Mouse (Mus musculus): ENCODE measurements around the gene Slc35c2. TPM values are rescaled to one million over a fixed set of nuclear protein-coding genes. Genes with fewer than 3 reads are reported as not detected.
A peak's percentile ranks its signal among the peaks of the same experiment; 100 is the strongest.

Gene Slc35c2
- polyA plus RNA-seq, 1 experiment from 2014 or later: 65.6 TPM

GRCm38 (mm10) chr2:165286361-165287201 is 1.1 kb downstream of the Slc35c2 start:
- peaks cover 30% of the 10 kb centered on the region for H3K36me3 ChIP-seq
- H3K27ac ChIP-seq (replicated peaks): peak overlapping the region; percentile 92; the same call in 1 of the 2 replicates
- H3K4me2 ChIP-seq: peak overlapping the region; percentile 88
- ATAC-seq (ENCODE audit: low FRiP score): no peak
- H3K4me3 ChIP-seq (replicated peaks): peak overlapping the region; percentile 94
- no peaks in the 10 kb centered on the region for H3K27me3 ChIP-seq (replicated peaks)
- H3K9ac ChIP-seq (replicated peaks): peak overlapping the region; percentile 71
- no peaks in the 10 kb centered on the region for H3K9me3 ChIP-seq (replicated peaks)
- WGBS: 70% methylated on average over 18 of the region's 18 CpGs
- peaks cover 43% of the 10 kb centered on the region for H3K4me1 ChIP-seq

- ATAC-seq (ENCODE audit: low FRiP score): no peak
Measured at GRCm38 (mm10) chr2:165285621-165286020, 2.0 kb downstream of the Slc35c2 start.

GRCm38 (mm10) chr2:165285034-165285433 is 2.6 kb downstream of the Slc35c2 start:
- H3K27ac ChIP-seq (replicated peaks): no peak overlapping the region
- no peak overlapping the region for H3K9ac ChIP-seq (replicated peaks)
- peaks cover 43% of the 10 kb centered on the region for H3K4me1 ChIP-seq

More at GRCm38 (mm10) chr2:165285621-165286020, 2.0 kb downstream of the Slc35c2 start:
- Histone ChIP-seq H3K27ac (replicated peaks) (no peak overlapping the region), H3K9me3 (replicated peaks) (no peaks in the 10 kb centered on the region), H3K4me3 (replicated peaks) (no peak overlapping the region), H3K36me3 (peaks cover 27% of the 10 kb centered on the region), H3K9ac (replicated peaks) (0 out of 2 replicates have a peak overlapping the region, but pooled peaks have one; percentile 3), H3K4me1 (peaks cover 43% of the 10 kb centered on the region), H3K4me2 (no peak overlapping the region), H3K27me3 (replicated peaks) (no peaks in the 10 kb centered on the region)
- WGBS: 87% methylated on average over 8 of the region's 8 CpGs

GRCm38 (mm10) chr2:165284377-165284776 is 3.3 kb downstream of the Slc35c2 start:
- Histone ChIP-seq H3K4me1 (peaks cover 43% of the 10 kb centered on the region), H3K9ac (replicated peaks) (no peak overlapping the region), H3K4me2 (no peak overlapping the region), H3K9me3 (replicated peaks) (no peaks in the 10 kb centered on the region), H3K27me3 (replicated peaks) (no peaks in the 10 kb centered on the region), H3K27ac (replicated peaks) (no peak overlapping the region), H3K4me3 (replicated peaks) (no peak overlapping the region), H3K36me3 (peaks cover 17% of the 10 kb centered on the region)
- WGBS: 93% methylated on average over 7 of the region's 7 CpGs
- ATAC-seq (ENCODE audit: low FRiP score): no peak

More at GRCm38 (mm10) chr2:165285034-165285433, 2.6 kb downstream of the Slc35c2 start:
- H3K36me3 ChIP-seq: peaks cover 21% of the 10 kb centered on the region
- H3K4me3 ChIP-seq (replicated peaks): no peak overlapping the region
- H3K27me3 ChIP-seq (replicated peaks): no peaks in the 10 kb centered on the region
- H3K9me3 ChIP-seq (replicated peaks): no peaks in the 10 kb centered on the region
- H3K4me2 ChIP-seq: no peak overlapping the region
- ATAC-seq (ENCODE audit: low FRiP score): no peak
- 83% methylated on average over 3 of the region's 3 CpGs for WGBS

- H3K27me3 ChIP-seq (replicated peaks): no peaks in the 10 kb centered on the region
- H3K4me2 ChIP-seq: no peak overlapping the region
- H3K4me1 ChIP-seq: peaks cover 38% of the 10 kb centered on the region
- no peak overlapping the region for H3K4me3 ChIP-seq (replicated peaks)
- H3K9ac ChIP-seq (replicated peaks): no peak overlapping the region
- no peak for ATAC-seq (ENCODE audit: low FRiP score)
- H3K36me3 ChIP-seq: peaks cover 17% of the 10 kb centered on the region
- WGBS: 95% methylated on average over 3 of the region's 3 CpGs
- no peaks in the 10 kb centered on the region for H3K9me3 ChIP-seq (replicated peaks)
- H3K27ac ChIP-seq (replicated peaks): no peak overlapping the region
Measured at GRCm38 (mm10) chr2:165283644-165284043, 4.0 kb downstream of the Slc35c2 start.

GRCm38 (mm10) chr2:165281779-165282311 is 5.8 kb downstream of the Slc35c2 start:
- peaks cover 28% of the 10 kb centered on the region for H3K36me3 ChIP-seq
- no peak overlapping the region for H3K9ac ChIP-seq (replicated peaks)
- H3K4me2 ChIP-seq: no peak overlapping the region
- H3K27me3 ChIP-seq (replicated peaks): peaks cover 8% of the 10 kb centered on the region
- ATAC-seq (ENCODE audit: low FRiP score): no peak; the same call in 1 of the 2 replicates
- H3K4me3 ChIP-seq (replicated peaks): no peak overlapping the region
- H3K9me3 ChIP-seq (replicated peaks): no peaks in the 10 kb centered on the region
- H3K27ac ChIP-seq (replicated peaks): no peak overlapping the region
- WGBS: 58% methylated on average over 3 of the region's 6 CpGs
- H3K4me1 ChIP-seq: peaks cover 24% of the 10 kb centered on the region

- Histone ChIP-seq H3K4me2 (no peak overlapping the region), H3K27me3 (replicated peaks) (peaks cover 8% of the 10 kb centered on the region), H3K27ac (replicated peaks) (no peak overlapping the region), H3K36me3 (peaks cover 32% of the 10 kb centered on the region), H3K9me3 (replicated peaks) (no peaks in the 10 kb centered on the region), H3K4me3 (replicated peaks) (no peak overlapping the region), H3K4me1 (peaks cover 29% of the 10 kb centered on the region), H3K9ac (replicated peaks) (no peak overlapping the region)
- WGBS: 52% methylated on average over 10 of the region's 10 CpGs
- ATAC-seq (ENCODE audit: low FRiP score): no peak
Measured at GRCm38 (mm10) chr2:165279351-165279750, 8.3 kb downstream of the Slc35c2 start.

- Histone ChIP-seq H3K9me3 (replicated peaks) (no peaks in the 10 kb centered on the region), H3K9ac (replicated peaks) (no peak overlapping the region), H3K4me1 (peaks cover 39% of the 10 kb centered on the region), H3K4me3 (replicated peaks) (no peak overlapping the region), H3K36me3 (peaks cover 22% of the 10 kb centered on the region), H3K27ac (replicated peaks) (no peak overlapping the region), H3K4me2 (no peak overlapping the region), H3K27me3 (replicated peaks) (peaks cover 8% of the 10 kb centered on the region)
- no peak for ATAC-seq (ENCODE audit: low FRiP score)
- WGBS: 83% methylated on average over 5 of the region's 5 CpGs
Measured at GRCm38 (mm10) chr2:165277188-165277740, 10.4 kb downstream of the Slc35c2 start.

- Histone ChIP-seq H3K36me3 (peaks cover 16% of the 10 kb centered on the region), H3K4me1 (peaks cover 44% of the 10 kb centered on the region), H3K27ac (replicated peaks) (peak overlapping the region; percentile 48), H3K27me3 (replicated peaks) (peaks cover 8% of the 10 kb centered on the region), H3K9ac (replicated peaks) (no peak overlapping the region), H3K4me3 (replicated peaks) (no peak overlapping the region), H3K4me2 (no peak overlapping the region), H3K9me3 (replicated peaks) (no peaks in the 10 kb centered on the region)
- 23% methylated on average over 8 of the region's 8 CpGs for WGBS
- ATAC-seq (ENCODE audit: low FRiP score): peak; percentile 18; the same call in 1 of the 2 replicates
Measured at GRCm38 (mm10) chr2:165275824-165276223, 11.8 kb downstream of the Slc35c2 start.

- Histone ChIP-seq H3K4me2 (no peak overlapping the region), H3K4me1 (peaks cover 46% of the 10 kb centered on the region), H3K4me3 (replicated peaks) (no peak overlapping the region), H3K27me3 (replicated peaks) (peaks cover 8% of the 10 kb centered on the region), H3K9ac (replicated peaks) (peak overlapping the region; percentile 7; the same call in 1 of the 2 replicates), H3K36me3 (peaks cover 15% of the 10 kb centered on the region), H3K9me3 (replicated peaks) (no peaks in the 10 kb centered on the region), H3K27ac (replicated peaks) (peak overlapping the region; percentile 48)
- WGBS: 22% methylated on average over 8 of the region's 8 CpGs
- peak; percentile 59; the same call in 1 of the 2 replicates for ATAC-seq (ENCODE audit: low FRiP score)
Measured at GRCm38 (mm10) chr2:165275124-165275640, 12.5 kb downstream of the Slc35c2 start.

GRCm38 (mm10) chr2:165273589-165273988 is 14.1 kb downstream of the Slc35c2 start:
- no peak for ATAC-seq (ENCODE audit: low FRiP score)
- no peak overlapping the region for H3K27ac ChIP-seq (replicated peaks)
- peaks cover 12% of the 10 kb centered on the region for H3K27me3 ChIP-seq (replicated peaks)
- no peaks in the 10 kb centered on the region for H3K9me3 ChIP-seq (replicated peaks)
- H3K4me1 ChIP-seq: peaks cover 39% of the 10 kb centered on the region
- no peak overlapping the region for H3K9ac ChIP-seq (replicated peaks)
- no peak overlapping the region for H3K4me3 ChIP-seq (replicated peaks)
- WGBS: 24% methylated on average over 4 of the region's 4 CpGs
- H3K4me2 ChIP-seq: no peak overlapping the region
- peaks cover 15% of the 10 kb centered on the region for H3K36me3 ChIP-seq

Data from neural tube, embryonic 15.5 days (tissue).